Mouse (Mus musculus) layer of hippocampus, postnatal 10 days (tissue): ENCODE results near the gene Rap1a. TPM values are rescaled to one million over a fixed set of nuclear protein-coding genes. Genes with fewer than 3 reads are reported as not detected.

ENCODE experiments used
- DNase-seq, 2 experiments: peaks; one replicate each; pipeline ENCODE4 v3.0.0; 2021; ENCODE audit warnings: low spot score in 2 of 2
- total RNA-seq, 2 experiments: library from RNA; stranded (reverse); gene quantifications; 2 replicates each; pipeline ENCODE4 v1.2.3; 2021

The Rap1a gene
- total RNA-seq, 2 experiments from 2014 or later: 95.2 to 98.6 TPM

DNA sequence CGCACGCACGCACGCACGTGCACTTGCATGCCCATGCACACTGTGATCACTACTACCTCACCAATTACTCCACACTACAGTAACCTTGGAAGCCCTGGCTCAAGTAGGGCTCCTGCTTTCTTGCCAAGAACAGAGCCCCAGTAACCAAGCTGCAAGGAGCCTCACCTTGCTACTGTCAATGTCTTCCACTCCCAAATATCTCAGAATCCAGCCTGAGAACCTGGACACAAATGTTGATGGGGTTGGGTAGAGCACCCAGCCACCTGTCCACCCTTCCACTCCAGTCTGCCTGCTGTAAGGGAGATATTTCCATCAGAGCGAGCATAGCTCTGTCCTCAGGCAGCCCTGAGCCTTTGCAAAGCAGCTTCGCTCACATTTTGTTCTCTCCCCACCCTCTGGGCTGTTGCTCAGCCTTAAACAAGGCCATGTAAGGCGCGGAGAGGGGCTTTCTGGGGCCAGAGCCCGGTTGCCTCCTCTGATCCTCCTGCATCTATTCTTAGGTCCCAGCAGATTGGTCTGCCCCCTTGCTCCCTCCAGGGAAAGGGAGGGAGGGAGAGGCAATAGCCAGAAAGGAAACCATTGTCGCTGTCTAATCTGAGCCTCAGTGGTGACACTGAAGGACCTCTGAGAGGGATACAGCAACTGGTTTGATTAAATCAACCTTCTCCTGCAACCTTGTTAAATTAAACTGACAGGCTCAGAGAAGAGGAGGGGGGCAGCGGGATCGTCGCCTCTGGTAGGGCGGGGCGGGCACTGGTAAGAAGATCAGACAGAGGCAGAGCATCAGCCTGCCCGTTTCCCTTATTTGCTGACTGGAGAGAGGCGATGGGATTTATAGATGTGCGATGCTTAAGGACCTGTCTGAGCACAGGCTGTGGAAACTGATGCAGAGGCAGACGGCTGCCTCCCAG is 105.4 kb downstream of the Rap1a start:
- peak; percentile 41 for DNase-seq

DNA sequence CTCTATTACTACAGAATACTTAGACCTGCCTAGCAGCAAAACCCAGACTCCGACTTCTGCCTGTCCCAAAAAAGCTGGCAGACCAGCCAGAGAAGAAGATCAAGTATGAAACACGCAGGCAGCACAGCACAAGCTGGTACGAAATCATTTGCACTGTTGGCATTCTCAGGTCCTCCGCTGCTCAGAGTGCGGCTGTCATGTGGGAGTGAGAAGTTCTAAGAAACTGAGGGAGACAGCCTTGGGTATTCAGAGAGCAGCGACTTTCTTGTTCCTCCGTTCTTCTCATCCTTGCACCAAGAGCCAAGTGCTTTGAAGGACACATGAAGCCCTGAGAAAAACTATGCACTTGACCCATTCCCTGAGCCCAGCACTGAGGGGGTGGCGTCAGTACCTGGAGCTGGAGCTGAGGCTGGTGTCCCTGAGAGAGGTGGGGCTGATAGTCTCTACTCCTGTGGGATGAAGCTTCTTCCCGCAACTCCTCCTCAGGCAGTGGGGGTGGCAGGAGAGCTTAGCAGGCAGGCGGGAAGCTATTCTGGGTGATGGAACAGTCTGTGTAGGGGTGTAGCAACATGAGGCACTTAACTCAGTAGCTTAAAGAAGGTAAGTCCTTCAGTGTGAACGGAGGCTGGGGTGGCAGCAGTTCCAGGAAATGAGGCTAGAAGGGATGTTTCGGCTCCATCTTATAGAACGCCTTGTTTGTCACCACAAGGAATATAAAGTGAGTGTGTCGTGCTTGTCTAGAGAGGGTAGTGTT is 107.6 kb downstream of the Rap1a start:
- peak in 1 of 2 experiments; percentile 20 for DNase-seq

DNA sequence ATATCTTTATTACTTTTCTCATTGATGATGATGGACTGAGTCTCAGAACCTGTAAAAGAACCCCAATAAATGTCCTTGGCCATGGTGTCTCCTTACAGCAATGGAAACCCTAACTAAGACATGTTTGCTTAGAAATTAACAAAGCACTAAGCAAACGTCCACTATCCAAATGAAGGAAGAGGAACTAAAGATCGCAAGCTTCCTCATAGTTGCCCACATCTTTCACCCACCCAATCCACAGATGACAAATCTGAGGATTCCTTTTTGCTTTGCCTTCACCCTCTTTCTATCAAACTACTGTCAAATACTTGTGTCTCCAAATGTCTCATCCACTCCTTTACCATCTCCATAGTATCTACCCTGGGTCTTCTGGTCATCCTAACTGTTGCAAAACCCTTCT is 112.6 kb downstream of the Rap1a start:
- DNase-seq: no peak

GRCm38 (mm10) chr3:105687324-105688060 is 113.6 kb downstream of the Rap1a start, which contains the start of gene Ddx20:
Gene Ddx20, minus strand, starts transcription at chr3:105687574.
- peak; percentile 90 to 94 for DNase-seq

- DNase-seq: no peak
Measured at GRCm38 (mm10) chr3:105686394-105687323, 114.5 kb downstream of the Rap1a start.

- DNase-seq: no peak
Measured at GRCm38 (mm10) chr3:105680346-105680745, 120.8 kb downstream of the Rap1a start.

Other genes with a start within 250 kb of the Rap1a start
- 10 to 100 TPM; 12.7 to 13.4 TPM for gene Ddx20, start 113.8 kb downstream of the Rap1a start, total RNA-seq
- 10 to 100 TPM; 39.3 to 41.5 TPM for gene Inka2, start 96.7 kb downstream of the Rap1a start, total RNA-seq
- gene Adora3, start 69.5 kb upstream of the Rap1a start, total RNA-seq: 1 to 10 TPM in 1 of 2 experiments, under 1 TPM in 1; 0.34 to 1.1 TPM
- gene Tmigd3, start 69.6 kb upstream of the Rap1a start, total RNA-seq: under 1 TPM in 1 of 2 experiments, not detected in 1; 0.47 TPM
- 1 to 10 TPM; 1.2 to 1.6 TPM for gene I830077J02Rik, start 131.3 kb upstream of the Rap1a start, total RNA-seq
- gene Wdr77, start 158.0 kb upstream of the Rap1a start, total RNA-seq: 10 to 100 TPM; 62.4 to 63.4 TPM
- gene Atp5f1, start 158.8 kb upstream of the Rap1a start, total RNA-seq: 100 to 1,000 TPM; 325 to 334 TPM
- 1 to 10 TPM; 2.2 to 2.5 TPM for gene Ovgp1, start 172.4 kb upstream of the Rap1a start, total RNA-seq
- gene Pifo, start 213.3 kb upstream of the Rap1a start, total RNA-seq: 1 to 10 TPM in 1 of 2 experiments, under 1 TPM in 1; 0.65 to 1.4 TPM
- gene Chil5, start 231.5 kb upstream of the Rap1a start, total RNA-seq: under 1 TPM in 1 of 2 experiments, not detected in 1; 0.39 TPM